Mouse (Mus musculus) erythroblast, embryonic 14.5 days (primary cell): ENCODE results near the gene Tldc1.

ENCODE experiments used
- GATA1 ChIP-seq: IDR thresholded peaks from 2 replicates; pipeline ENCODE4 v1.6.1; 2012; ENCODE audit warnings: low read length, inconsistent platforms, mixed read lengths
- TAL1 ChIP-seq: IDR thresholded peaks from 3 replicates; pipeline ENCODE4 v1.6.1; 2012; ENCODE audit warnings: low read length, inconsistent platforms, mixed read lengths

DNA sequence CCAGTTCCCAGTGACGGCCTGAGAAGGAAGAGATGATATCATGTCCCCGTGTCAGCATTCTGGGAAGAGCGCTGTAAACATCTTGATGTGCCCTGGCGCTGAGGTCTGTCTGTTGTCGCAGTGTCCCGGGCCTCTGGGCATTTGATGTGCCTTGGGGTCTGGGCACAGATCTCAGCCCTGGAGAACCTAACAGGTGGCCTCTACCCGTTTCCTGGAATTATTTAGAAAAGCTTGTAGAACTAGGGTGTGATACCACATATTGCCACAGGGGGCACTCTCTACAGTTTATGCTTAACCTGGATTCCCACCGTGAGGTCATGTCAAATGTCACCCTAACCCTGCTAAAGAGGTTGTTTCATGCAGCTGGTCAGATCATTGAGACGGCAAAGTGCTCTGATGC is 60.5 kb downstream of the Tldc1 start:
- TF ChIP-seq GATA1: no peak
- no peak for TF ChIP-seq TAL1
